Mouse (Mus musculus): Measurements from ENCODE around the gene Cyp11a1. TPM values are rescaled to one million over a fixed set of nuclear protein-coding genes. Genes with fewer than 3 reads are reported as not detected.

The Cyp11a1 gene
- polyA plus RNA-seq, 1 experiment from 2014 or later = 2.9 TPM

- no peaks in the 10 kb centered on the region for H3K9me3 ChIP-seq (replicated peaks; ENCODE audit: control insufficient read depth, low read length)
- H3K36me3 ChIP-seq (ENCODE audit: control insufficient read depth, insufficient read depth) = no peaks in the 10 kb centered on the region
- WGBS (ENCODE audit: insufficient replicate concordance) = under 1% methylated on average over 20 of the region's 20 CpGs
- peak; percentile 24; the same call in 1 of the 2 replicates for ATAC-seq (ENCODE audit: low read depth)
- H3K9ac ChIP-seq (ENCODE audit: low read depth, low read length) = no peak overlapping the region
- peaks cover 5% of the 10 kb centered on the region for H3K4me1 ChIP-seq (ENCODE audit: control insufficient read depth, low read depth, low read length)
- peaks cover 15% of the 10 kb centered on the region for H3K27me3 ChIP-seq (ENCODE audit: control insufficient read depth, insufficient read depth, low read depth, low read length)
- peak overlapping the region; percentile 48 for H3K4me2 ChIP-seq (ENCODE audit: low read depth, low read length)
- H3K27ac ChIP-seq (ENCODE audit: low read length) = no peak overlapping the region
- peak overlapping the region; percentile 28 for H3K4me3 ChIP-seq (ENCODE audit: low read depth, low read length)
Measured at GRCm38 (mm10) chr9:57998032-57998659, 8.1 kb upstream of the Cyp11a1 start.

- H3K36me3 ChIP-seq (ENCODE audit: control insufficient read depth, insufficient read depth) = no peaks in the 10 kb centered on the region
- H3K4me3 ChIP-seq (ENCODE audit: low read depth, low read length) = no peak overlapping the region
- no peak overlapping the region for H3K9ac ChIP-seq (ENCODE audit: low read depth, low read length)
- H3K4me2 ChIP-seq (ENCODE audit: low read depth, low read length) = no peak overlapping the region
- peaks cover 5% of the 10 kb centered on the region for H3K4me1 ChIP-seq (ENCODE audit: control insufficient read depth, low read depth, low read length)
- no peak overlapping the region for H3K27ac ChIP-seq (ENCODE audit: low read length)
- peaks cover 15% of the 10 kb centered on the region for H3K27me3 ChIP-seq (ENCODE audit: control insufficient read depth, insufficient read depth, low read depth, low read length)
- 44% methylated on average over 2 of the region's 2 CpGs for WGBS (ENCODE audit: insufficient replicate concordance)
- no peaks in the 10 kb centered on the region for H3K9me3 ChIP-seq (replicated peaks; ENCODE audit: control insufficient read depth, low read length)
- ATAC-seq (ENCODE audit: low read depth) = no peak
Measured at GRCm38 (mm10) chr9:57998685-57999084, 7.5 kb upstream of the Cyp11a1 start.

DNA sequence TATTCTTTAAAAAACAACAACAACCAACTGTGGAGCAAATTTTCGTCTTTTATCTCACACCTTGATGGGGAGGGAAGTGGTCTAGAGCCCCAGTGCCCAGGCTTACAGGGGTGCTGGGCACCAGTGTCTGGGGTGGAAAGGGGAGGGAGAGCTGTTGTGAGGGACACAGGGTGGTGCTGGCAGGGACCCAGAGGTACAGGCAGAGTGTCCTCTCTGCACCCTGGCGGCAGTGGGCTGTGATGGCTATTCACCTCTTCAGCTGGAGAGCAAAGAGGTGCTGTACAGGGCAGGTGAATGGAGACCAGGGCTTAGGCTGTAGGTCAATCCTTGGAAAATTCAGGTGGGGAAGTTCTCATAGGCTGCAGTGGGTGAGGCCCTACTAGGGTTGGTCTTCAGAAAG, 6.5 kb upstream of the Cyp11a1 start:
- Histone ChIP-seq H3K27ac (ENCODE audit: low read length) (no peak overlapping the region), H3K9ac (ENCODE audit: low read depth, low read length) (no peak overlapping the region), H3K9me3 (replicated peaks; ENCODE audit: control insufficient read depth, low read length) (no peaks in the 10 kb centered on the region), H3K4me2 (ENCODE audit: low read depth, low read length) (no peak overlapping the region), H3K27me3 (ENCODE audit: control insufficient read depth, insufficient read depth, low read depth, low read length) (peaks cover 15% of the 10 kb centered on the region), H3K36me3 (ENCODE audit: control insufficient read depth, insufficient read depth) (no peaks in the 10 kb centered on the region), H3K4me3 (ENCODE audit: low read depth, low read length) (no peak overlapping the region), H3K4me1 (ENCODE audit: control insufficient read depth, low read depth, low read length) (peaks cover 5% of the 10 kb centered on the region)
- no peak for ATAC-seq (ENCODE audit: low read depth)
- 40% methylated on average over 2 of the region's 2 CpGs for WGBS (ENCODE audit: insufficient replicate concordance)

DNA sequence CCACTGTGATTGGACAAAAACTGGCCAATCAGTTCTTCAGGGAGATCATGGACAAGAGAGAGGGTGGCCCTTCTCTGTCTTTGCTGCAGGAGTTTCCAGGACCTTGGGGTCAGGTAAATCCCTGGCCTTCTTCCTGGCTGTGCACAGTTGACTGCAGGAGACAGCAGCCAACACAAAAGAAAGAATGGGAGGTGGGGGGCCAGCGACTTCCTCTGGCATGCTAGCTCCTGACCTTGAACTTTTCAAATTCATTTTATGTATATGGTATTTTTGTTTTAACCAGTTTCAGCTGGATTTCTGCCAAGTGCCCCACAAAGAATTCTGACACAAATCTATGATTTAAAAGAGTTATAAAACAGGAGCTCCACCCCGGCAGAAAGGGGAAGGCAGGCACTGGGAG, 2.9 kb upstream of the Cyp11a1 start:
- 23% methylated on average over 2 of the region's 2 CpGs for WGBS (ENCODE audit: insufficient replicate concordance)

DNA sequence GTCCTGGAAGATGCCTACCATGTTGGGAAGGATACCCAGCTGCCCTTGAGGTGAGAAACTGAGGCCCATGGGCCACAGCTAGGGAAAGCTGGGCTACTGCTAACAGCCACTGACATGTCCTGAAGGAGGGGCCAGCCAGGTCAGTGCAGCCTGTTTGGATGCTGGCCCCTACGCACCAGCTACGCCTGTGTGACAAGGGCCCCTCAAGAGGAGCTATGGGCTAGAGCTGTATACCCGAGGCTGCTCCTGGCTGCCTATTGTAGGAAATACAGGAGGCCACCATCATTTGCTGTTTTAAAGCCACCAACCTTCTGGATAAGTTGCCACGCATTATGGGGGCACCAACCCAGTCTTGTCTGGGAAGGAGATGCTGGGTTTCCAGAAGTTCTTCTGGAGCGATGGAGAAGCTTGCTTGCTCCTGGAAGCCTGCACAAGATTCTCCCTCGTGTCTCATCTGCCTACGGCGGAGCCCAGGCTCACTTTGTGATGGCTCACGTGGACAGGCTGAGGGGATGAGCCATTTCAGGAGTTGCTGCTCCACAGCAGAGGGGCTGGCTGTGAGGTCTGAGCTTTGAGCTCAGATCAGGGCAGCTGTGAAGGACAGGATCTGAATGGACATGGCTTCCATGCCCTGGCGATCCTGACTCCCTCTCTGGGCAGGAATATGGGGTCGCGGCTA, 2.3 kb downstream of the Cyp11a1 start:
- H3K9ac ChIP-seq (ENCODE audit: low read depth, low read length) = no peak overlapping the region
- H3K4me3 ChIP-seq (ENCODE audit: low read depth, low read length) = no peak overlapping the region
- no peak overlapping the region for H3K27ac ChIP-seq (ENCODE audit: low read length)
- no peaks in the 10 kb centered on the region for H3K4me1 ChIP-seq (ENCODE audit: control insufficient read depth, low read depth, low read length)
- no peaks in the 10 kb centered on the region for H3K27me3 ChIP-seq (ENCODE audit: control insufficient read depth, insufficient read depth, low read depth, low read length)
- no peak overlapping the region for H3K4me2 ChIP-seq (ENCODE audit: low read depth, low read length)
- no peaks in the 10 kb centered on the region for H3K9me3 ChIP-seq (replicated peaks; ENCODE audit: control insufficient read depth, low read length)
- WGBS (ENCODE audit: insufficient replicate concordance) = 55% methylated on average over 12 of the region's 12 CpGs
- no peaks in the 10 kb centered on the region for H3K36me3 ChIP-seq (ENCODE audit: control insufficient read depth, insufficient read depth)
- no peak for ATAC-seq (ENCODE audit: low read depth)

More for the DNA sequence above, 2.9 kb upstream of the Cyp11a1 start:
- no peak overlapping the region for H3K4me2 ChIP-seq (ENCODE audit: low read depth, low read length)
- H3K27me3 ChIP-seq (ENCODE audit: control insufficient read depth, insufficient read depth, low read depth, low read length) = no peaks in the 10 kb centered on the region
- no peak for ATAC-seq (ENCODE audit: low read depth)
- H3K4me1 ChIP-seq (ENCODE audit: control insufficient read depth, low read depth, low read length) = no peaks in the 10 kb centered on the region; the same call in 1 of the 2 replicates
- H3K36me3 ChIP-seq (ENCODE audit: control insufficient read depth, insufficient read depth) = no peaks in the 10 kb centered on the region
- H3K4me3 ChIP-seq (ENCODE audit: low read depth, low read length) = no peak overlapping the region
- no peaks in the 10 kb centered on the region for H3K9me3 ChIP-seq (replicated peaks; ENCODE audit: control insufficient read depth, low read length)
- H3K9ac ChIP-seq (ENCODE audit: low read depth, low read length) = no peak overlapping the region
- no peak overlapping the region for H3K27ac ChIP-seq (ENCODE audit: low read length)

DNA sequence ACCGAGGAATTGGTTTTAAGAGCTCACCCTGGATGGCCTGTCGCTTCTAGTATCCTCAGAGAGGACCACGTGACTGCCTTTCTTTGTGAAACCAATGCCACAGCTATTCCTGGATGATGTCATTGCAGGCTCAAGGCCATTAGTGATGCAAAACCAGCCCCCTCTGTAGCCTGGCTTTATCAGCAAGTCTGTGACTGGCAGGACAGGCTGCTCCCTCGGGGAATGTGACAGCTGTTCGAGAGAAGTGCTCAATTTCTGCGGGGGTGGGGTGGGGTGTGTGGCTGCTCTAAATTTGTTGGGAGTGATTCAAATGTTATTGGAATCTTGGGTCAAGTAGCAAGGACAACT, 2.8 kb downstream of the Cyp11a1 start:
- Histone ChIP-seq H3K27ac (ENCODE audit: low read length) (no peak overlapping the region), H3K4me2 (ENCODE audit: low read depth, low read length) (no peak overlapping the region), H3K27me3 (ENCODE audit: control insufficient read depth, insufficient read depth, low read depth, low read length) (no peaks in the 10 kb centered on the region), H3K9me3 (replicated peaks; ENCODE audit: control insufficient read depth, low read length) (no peaks in the 10 kb centered on the region), H3K9ac (ENCODE audit: low read depth, low read length) (no peak overlapping the region), H3K4me3 (ENCODE audit: low read depth, low read length) (no peak overlapping the region), H3K4me1 (ENCODE audit: control insufficient read depth, low read depth, low read length) (no peaks in the 10 kb centered on the region), H3K36me3 (ENCODE audit: control insufficient read depth, insufficient read depth) (no peaks in the 10 kb centered on the region)
- ATAC-seq (ENCODE audit: low read depth) = no peak
- 16% methylated on average over 6 of the region's 6 CpGs for WGBS (ENCODE audit: insufficient replicate concordance)

- Histone ChIP-seq H3K4me2 (ENCODE audit: low read depth, low read length) (no peak overlapping the region), H3K9me3 (replicated peaks; ENCODE audit: control insufficient read depth, low read length) (no peaks in the 10 kb centered on the region), H3K36me3 (ENCODE audit: control insufficient read depth, insufficient read depth) (no peaks in the 10 kb centered on the region), H3K27me3 (ENCODE audit: control insufficient read depth, insufficient read depth, low read depth, low read length) (no peaks in the 10 kb centered on the region), H3K27ac (ENCODE audit: low read length) (no peak overlapping the region), H3K9ac (ENCODE audit: low read depth, low read length) (no peak overlapping the region), H3K4me1 (ENCODE audit: control insufficient read depth, low read depth, low read length) (no peaks in the 10 kb centered on the region), H3K4me3 (ENCODE audit: low read depth, low read length) (no peak overlapping the region)
- 46% methylated on average over 3 of the region's 3 CpGs for WGBS (ENCODE audit: insufficient replicate concordance)
- ATAC-seq (ENCODE audit: low read depth) = no peak
Measured at GRCm38 (mm10) chr9:58009588-58009987, 3.4 kb downstream of the Cyp11a1 start.

DNA sequence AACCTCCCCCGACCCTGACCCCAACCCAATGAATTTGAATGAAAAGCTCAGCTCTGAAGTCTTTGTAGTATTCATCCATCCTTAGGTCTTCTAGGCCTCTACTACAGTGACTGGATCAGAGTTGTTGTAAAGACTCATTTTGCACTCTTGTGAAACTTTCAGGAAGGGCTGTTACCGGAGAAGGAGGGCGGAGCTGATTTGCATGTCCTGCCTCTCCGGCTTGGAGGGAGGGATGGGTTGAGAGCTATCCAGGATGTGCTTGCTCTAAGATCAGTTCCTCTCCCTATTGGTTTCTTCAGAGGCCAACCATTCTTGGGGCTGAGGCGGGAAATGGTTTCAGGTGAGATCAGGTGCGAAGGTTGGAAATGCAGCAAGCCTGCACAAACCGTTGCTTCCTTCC, 4.8 kb downstream of the Cyp11a1 start:
- no peak for ATAC-seq (ENCODE audit: low read depth)
- no peaks in the 10 kb centered on the region for H3K27me3 ChIP-seq (ENCODE audit: control insufficient read depth, insufficient read depth, low read depth, low read length)
- no peaks in the 10 kb centered on the region for H3K4me1 ChIP-seq (ENCODE audit: control insufficient read depth, low read depth, low read length)
- no peak overlapping the region for H3K4me3 ChIP-seq (ENCODE audit: low read depth, low read length)
- no peaks in the 10 kb centered on the region for H3K36me3 ChIP-seq (ENCODE audit: control insufficient read depth, insufficient read depth)
- H3K27ac ChIP-seq (ENCODE audit: low read length) = no peak overlapping the region
- H3K9me3 ChIP-seq (replicated peaks; ENCODE audit: control insufficient read depth, low read length) = no peaks in the 10 kb centered on the region
- H3K4me2 ChIP-seq (ENCODE audit: low read depth, low read length) = no peak overlapping the region
- H3K9ac ChIP-seq (ENCODE audit: low read depth, low read length) = no peak overlapping the region
- WGBS (ENCODE audit: insufficient replicate concordance) = 33% methylated on average over 7 of the region's 7 CpGs

DNA sequence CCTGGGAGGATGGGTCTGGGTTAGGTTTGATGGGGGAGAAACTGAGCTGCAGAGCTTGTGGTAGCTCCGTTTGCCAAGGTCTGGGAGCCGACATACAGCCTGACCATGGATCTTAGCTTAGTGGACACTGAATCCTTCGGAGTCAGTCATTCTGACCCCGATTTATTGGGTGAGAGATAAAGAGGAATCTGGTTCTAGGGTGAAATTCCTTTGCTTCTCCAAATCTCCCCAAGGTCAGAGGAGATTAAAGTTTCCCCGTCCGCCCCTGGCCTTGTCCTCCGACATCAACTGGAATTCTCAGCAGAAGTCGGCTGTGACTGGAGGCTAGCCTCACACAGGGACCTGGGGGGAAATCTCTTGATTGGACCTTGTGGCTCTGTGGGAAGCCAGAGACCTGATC, 5.3 kb downstream of the Cyp11a1 start:
- WGBS (ENCODE audit: insufficient replicate concordance) = 66% methylated on average over 8 of the region's 8 CpGs
- ATAC-seq (ENCODE audit: low read depth) = no peak
- Histone ChIP-seq H3K9me3 (replicated peaks; ENCODE audit: control insufficient read depth, low read length) (no peaks in the 10 kb centered on the region), H3K9ac (ENCODE audit: low read depth, low read length) (no peak overlapping the region), H3K27me3 (ENCODE audit: control insufficient read depth, insufficient read depth, low read depth, low read length) (no peaks in the 10 kb centered on the region), H3K36me3 (ENCODE audit: control insufficient read depth, insufficient read depth) (no peaks in the 10 kb centered on the region), H3K27ac (ENCODE audit: low read length) (no peak overlapping the region), H3K4me1 (ENCODE audit: control insufficient read depth, low read depth, low read length) (no peaks in the 10 kb centered on the region), H3K4me2 (ENCODE audit: low read depth, low read length) (no peak overlapping the region), H3K4me3 (ENCODE audit: low read depth, low read length) (no peak overlapping the region)

Data from liver, embryonic 16.5 days (tissue).